Comparison of ENCODE assay signal across 8 mouse cellular contexts in the genomic region with DNA sequence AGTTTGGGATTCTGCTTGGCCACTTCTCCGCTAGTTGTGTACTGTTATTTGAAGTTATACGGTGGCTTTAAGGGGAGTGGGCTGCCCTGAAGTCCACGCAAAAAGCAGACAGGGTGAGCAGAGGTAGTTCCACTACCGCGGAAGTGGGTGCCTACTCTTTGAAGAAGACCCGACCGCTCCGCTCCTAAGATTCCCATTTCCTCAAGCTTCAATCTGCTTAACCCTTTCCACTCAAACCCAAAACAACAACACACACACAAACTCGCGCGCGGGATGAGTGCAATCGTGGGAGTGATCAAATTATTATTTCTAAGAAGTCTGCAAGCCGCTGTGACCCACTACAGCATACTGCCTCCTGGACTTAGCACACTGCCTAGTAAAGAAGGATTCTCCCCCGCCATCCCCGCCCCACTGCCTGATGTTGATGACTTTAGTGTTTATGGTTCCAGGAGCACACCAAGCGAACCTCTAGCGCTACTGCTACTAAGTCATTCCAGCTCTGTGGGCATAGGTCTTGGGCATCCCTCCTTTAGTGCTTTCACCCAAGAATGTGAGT. TPM values are rescaled to one million over a fixed set of nuclear protein-coding genes. Genes with fewer than 3 reads are reported as not detected.
DNase-seq lines count a peak whose midpoint lies in the region; ATAC-seq and TF ChIP-seq lines count a peak whose summit lies in the region.

No protein-coding gene starts in this region.

- H3K4me2 ChIP-seq in lung, embryonic 15.5 days: peak overlapping the region; percentile 99
- peak overlapping the region; percentile 98 for H3K4me2 ChIP-seq in intestine, embryonic 16.5 days (ENCODE audit: low read depth, low read length)

- WGBS in cerebellum, adult 2 months: 2% methylated on average over 18 of the region's 18 CpGs
- whole genome bisulfite sequencing in lung, embryonic 15.5 days: 1% methylated on average over 18 of the region's 18 CpGs
- 1% methylated on average over 18 of the region's 18 CpGs for WGBS in intestine, embryonic 16.5 days

- TF ChIP-seq POLR2A in cerebellum, adult 2 months (IDR thresholded peaks at IDR 0.05; ENCODE audit: borderline replicate concordance, insufficient read depth, low read length): no peak

- no peak for ATAC-seq in lung, embryonic 15.5 days (ENCODE audit: borderline replicate concordance, extremely low read depth, low FRiP score, low TSS enrichment)
- ATAC-seq in intestine, embryonic 16.5 days: no peak

- TF ChIP-seq CTCF in cerebellum, adult 2 months (IDR thresholded peaks at IDR 0.05; ENCODE audit: borderline replicate concordance, insufficient read depth, low read depth, low read length): no peak

- H3K9ac ChIP-seq in lung, embryonic 15.5 days: no peak overlapping the region
- H3K9ac ChIP-seq in intestine, embryonic 16.5 days (ENCODE audit: low read depth, low read length): no peak overlapping the region; the same call in 1 of the 2 replicates

- H3K36me3 ChIP-seq in lung, embryonic 15.5 days: no peaks in the 10 kb centered on the region
- no peaks in the 10 kb centered on the region for H3K36me3 ChIP-seq in intestine, embryonic 16.5 days (ENCODE audit: control insufficient read depth, insufficient read depth, low read length)

- H3K4me3 ChIP-seq in cerebellum, adult 2 months (replicated peaks; ENCODE audit: insufficient read depth, low read depth, low read length): peak overlapping the region; percentile 70
- H3K4me3 ChIP-seq in lung, embryonic 15.5 days: peak overlapping the region; percentile 54
- peak overlapping the region; percentile 64 for H3K4me3 ChIP-seq in intestine, embryonic 16.5 days (ENCODE audit: low read length)

- DNase-seq in cerebellum, adult 2 months: peak in 1 of 2 experiments; percentile 19
- no peak for DNase-seq in cerebellum, adult 11-12 months
- no peak for DNase-seq in lung, postnatal 14 days
- DNase-seq in right cerebral cortex, postnatal 25 days: peak; percentile 7
- DNase-seq in lung, postnatal 36 days: no peak
- no peak for DNase-seq in kidney, adult 11 months

- 0 out of 2 replicates have a peak, but pooled peaks cover 3% of the 10 kb centered on the region for H3K4me1 ChIP-seq in cerebellum, adult 2 months (ENCODE audit: control insufficient read depth, insufficient read depth, low read length)
- H3K4me1 ChIP-seq in lung, embryonic 15.5 days: peaks cover 7% of the 10 kb centered on the region
- peaks cover 5% of the 10 kb centered on the region; the same call in 1 of the 2 replicates for H3K4me1 ChIP-seq in intestine, embryonic 16.5 days (ENCODE audit: control insufficient read depth, insufficient read depth, low read length)

- no peaks in the 10 kb centered on the region for H3K9me3 ChIP-seq in lung, embryonic 15.5 days
- H3K9me3 ChIP-seq in intestine, embryonic 16.5 days (ENCODE audit: control insufficient read depth, low read length): no peaks in the 10 kb centered on the region

- H3K27me3 ChIP-seq in cerebellum, adult 2 months (ENCODE audit: control insufficient read depth, insufficient read depth, low read length): no peaks in the 10 kb centered on the region
- peaks cover 45% of the 10 kb centered on the region for H3K27me3 ChIP-seq in lung, embryonic 15.5 days
- H3K27me3 ChIP-seq in intestine, embryonic 16.5 days (replicated peaks; ENCODE audit: control insufficient read depth, insufficient read depth, low read length): peaks cover 12% of the 10 kb centered on the region

- H3K27ac ChIP-seq in cerebellum, adult 2 months (ENCODE audit: insufficient read depth, low read length): no peak overlapping the region
- H3K27ac ChIP-seq in lung, embryonic 15.5 days: no peak overlapping the region
- H3K27ac ChIP-seq in intestine, embryonic 16.5 days (ENCODE audit: low read length): no peak overlapping the region

RNA-seq across cellular contexts. Expression of a gene that starts 1.5 kb away (rescaled TPM):
- polyA plus RNA-seq in cerebellum, adult 2 months (2012; rRNA removed): 7.1 and 8.1 TPM in 2 replicates
- polyA plus RNA-seq in lung, embryonic 15.5 days (2015; fragmentation: Nextera tagmentation; extraction: Ambion mirVana): 0.34 and 0.46 TPM in 2 replicates
- polyA plus RNA-seq in intestine, embryonic 16.5 days (2015; fragmentation: Nextera tagmentation; extraction: Ambion mirVana): 0.84 and 1.4 TPM in 2 replicates
